Mouse (Mus musculus) adrenal gland, postnatal 25 days (tissue): ENCODE measurements at regions not wholly inside any gene's neighbourhood (a gene's known extent, or its start where the extent isn't known, plus 50 kb on each side); places are given as distances from the start of the nearest gene placed in this dataset.
"Not testable (repeated sequence)": the region's sequence is repeated elsewhere in the genome, so short reads cannot be mapped to it uniquely, and the experiment has no call there.

Experiments used
- DNase-seq: peaks from one replicate; pipeline ENCODE4 v3.0.0; 2021; ENCODE audit warnings: mixed read lengths

DNA sequence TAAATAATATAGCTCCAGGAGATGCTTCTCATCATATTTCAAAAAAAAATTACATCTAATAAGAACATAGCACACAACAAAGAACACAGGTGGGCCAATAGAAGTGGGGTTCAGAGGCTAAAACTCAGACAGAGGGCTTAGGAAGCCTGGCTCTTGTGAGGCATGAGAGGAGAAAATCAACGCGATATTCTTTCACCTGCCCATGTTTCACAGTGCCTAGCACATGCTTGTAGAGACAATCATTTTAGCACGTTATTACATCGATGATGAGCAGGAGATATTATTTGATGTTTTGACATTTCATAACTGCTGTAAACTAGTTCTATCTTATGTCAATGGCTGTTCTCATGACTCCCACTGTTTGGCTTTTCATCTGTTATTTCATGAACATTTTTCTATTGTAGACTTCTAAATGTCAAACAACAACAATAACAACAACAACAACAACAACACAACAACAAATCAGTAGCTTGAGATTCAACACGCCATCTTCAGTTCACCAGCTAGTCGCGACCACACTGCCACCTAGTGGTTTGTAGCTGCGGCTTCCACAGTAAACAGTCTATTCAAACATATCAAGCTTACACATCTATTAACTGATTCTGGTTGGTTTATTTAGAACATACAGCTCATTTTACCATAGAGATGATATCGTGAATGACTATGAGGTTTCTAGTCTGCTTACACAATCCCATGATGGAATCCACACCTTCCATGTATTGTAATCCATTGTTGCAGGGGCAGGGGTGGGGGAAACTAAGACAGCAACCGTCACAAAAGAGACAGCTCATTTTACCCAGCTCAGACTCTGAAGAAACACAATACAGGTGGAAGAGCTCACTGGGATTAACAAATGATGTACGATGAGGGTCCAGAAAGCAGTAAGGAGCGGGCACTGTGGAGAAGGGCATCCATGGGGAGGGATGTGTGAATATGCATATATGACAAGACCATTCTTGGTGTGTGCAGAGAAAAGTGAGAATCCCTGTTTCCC, 60.5 kb upstream of the Tmem200a start:
- DNase-seq: peak; percentile 63

DNA sequence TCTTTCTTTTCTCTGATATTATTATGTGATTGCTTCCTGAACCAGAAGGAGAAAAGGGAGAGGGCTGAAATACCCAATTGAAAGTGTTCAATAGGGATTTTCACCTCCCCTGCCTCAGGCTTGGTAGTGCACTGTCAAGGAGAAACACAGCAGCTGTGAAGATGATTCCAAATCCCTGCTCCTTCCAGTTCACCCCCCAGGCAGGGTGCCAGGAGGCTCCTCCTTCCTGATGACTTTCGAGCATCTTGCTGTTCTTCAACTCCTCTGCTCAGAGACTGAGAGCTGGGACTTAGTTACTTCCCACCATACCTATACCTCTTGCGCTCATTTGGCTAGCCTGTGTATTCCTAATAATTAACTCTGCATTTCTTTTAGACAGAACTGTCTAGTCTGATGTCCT, 73.7 kb upstream of the Tmem200a start:
- no peak for DNase-seq

DNA sequence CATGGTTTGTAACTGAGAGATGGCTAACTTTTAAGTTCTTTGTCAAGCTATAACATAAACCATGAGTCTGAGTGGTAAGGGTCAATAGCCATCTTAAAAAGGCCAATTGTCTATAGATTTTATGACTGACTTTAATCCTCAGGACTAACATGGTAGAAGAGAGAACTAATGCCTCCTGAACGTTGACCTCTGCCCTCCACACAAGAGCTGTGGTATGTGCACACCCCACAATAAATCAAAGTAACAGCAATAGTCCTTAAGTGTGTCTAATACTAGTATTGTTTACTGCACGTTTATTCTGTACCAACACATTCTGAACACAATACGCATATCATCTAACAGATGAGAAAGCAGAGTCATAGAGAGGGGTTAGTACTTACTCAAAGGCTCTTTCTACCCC, 70.7 kb upstream of the Samd3 start:
- no peak for DNase-seq

DNA sequence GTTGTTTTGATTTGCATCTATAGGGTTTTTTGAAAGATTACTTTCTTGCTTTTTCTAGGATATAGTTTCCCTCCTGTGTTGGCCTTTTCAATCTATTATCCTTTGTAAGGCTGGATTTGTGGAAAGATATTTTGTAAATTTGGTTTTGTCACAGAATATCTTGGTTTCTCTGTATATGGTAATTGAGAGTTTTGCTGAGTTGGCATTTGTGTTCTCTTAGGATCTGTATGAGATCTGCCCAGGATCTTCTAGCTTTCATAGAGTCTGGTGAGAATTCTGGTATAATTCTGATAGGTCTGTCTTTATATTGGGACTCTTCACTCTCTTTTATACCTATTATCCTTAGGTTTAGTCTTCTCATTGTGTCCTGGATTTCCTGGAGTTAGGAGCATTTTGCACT, 68.4 kb upstream of the Samd3 start:
- DNase-seq: not testable (repeated sequence)

DNA sequence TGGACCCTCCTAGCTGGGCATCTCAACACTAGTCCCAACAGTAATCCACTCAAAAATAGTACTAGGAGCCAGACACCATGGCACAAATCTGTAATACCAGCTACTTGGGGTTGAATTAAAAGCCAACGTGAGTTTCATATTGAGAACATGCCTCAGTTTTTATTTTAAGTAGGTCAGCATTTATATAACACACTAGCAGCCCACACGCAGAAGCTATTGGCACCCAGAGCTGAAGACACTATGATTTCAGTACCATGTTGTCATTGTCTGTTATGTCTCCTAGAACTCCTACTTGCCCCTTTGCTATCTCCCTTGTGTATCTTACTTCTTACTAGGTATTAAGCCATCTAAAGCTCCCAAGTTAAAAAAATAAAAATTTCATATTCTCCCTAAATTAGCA, 65.0 kb upstream of the Samd3 start:
- DNase-seq: no peak

DNA sequence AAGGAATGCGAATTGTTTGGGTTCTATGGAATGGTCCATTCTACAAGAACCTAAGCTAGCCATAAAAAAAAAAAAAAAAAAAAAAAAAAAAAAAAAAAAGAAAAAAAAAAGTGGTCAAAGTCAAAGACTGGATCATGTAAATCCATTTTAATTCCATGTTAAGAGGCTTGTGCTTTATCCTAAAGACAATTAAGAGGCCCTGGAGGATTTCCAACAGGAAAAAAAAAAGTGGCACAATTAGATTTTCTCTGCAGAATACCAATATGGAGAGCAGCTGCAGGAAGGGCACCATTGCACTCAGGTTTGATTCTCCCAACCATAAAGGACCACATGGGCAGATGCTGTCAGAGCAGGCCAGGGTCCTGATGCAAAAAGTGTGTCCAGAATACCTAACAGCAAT, 51.9 kb upstream of the Samd3 start:
- no peak for DNase-seq

DNA sequence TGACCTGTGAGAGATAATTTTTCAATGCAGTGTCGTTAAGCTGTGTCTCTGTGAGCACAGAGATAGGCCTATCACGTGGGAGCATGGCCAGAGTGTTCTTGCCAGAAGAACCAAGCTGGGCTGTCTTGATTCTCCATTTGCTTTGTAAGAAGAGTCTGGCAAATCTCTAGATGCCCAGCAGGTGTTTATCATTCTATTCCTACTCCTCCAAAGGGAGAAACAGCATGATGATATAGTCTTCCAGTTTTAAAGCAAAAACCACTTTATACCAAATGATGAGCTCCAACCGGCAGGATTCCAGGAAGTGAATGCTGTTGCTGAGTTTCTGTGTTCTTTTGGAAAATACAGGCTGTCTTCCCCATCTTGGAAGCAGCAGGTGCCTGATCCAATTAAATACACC, 51.2 kb upstream of the Samd3 start:
- no peak for DNase-seq
